Mouse (Mus musculus): ENCODE results near the gene Gm281. TPM values are rescaled to one million over a fixed set of nuclear protein-coding genes. Genes with fewer than 3 reads are reported as not detected.
"Not testable (repeated sequence)": the region's sequence is repeated elsewhere in the genome, so short reads cannot be mapped to it uniquely, and the experiment has no call there.

Gene Gm281
- polyA plus RNA-seq (2012; ENCODE audit: insufficient read depth, insufficient read length, missing spikeins) = not detected in 2 replicates

- no peak within 1 kb of the TSS for H3K27ac ChIP-seq (ENCODE audit: insufficient read depth, low read depth, low read length)
- no peak for TF ChIP-seq CTCF (IDR thresholded peaks at IDR 0.05; ENCODE audit: low read depth, low read length)
- TF ChIP-seq POLR2A (IDR thresholded peaks at IDR 0.05; ENCODE audit: borderline replicate concordance, low read depth, low read length) = no peak
- no peak within 1 kb of the TSS for H3K4me3 ChIP-seq (ENCODE audit: insufficient read depth, low read length)
- no peaks in the 10 kb centered on the region for H3K4me1 ChIP-seq (ENCODE audit: control insufficient read depth, insufficient read depth, low read length)
Measured at GRCm38 (mm10) chr14:13914387-13915082, at the start of gene Gm281. TSS of gene Gm281 (minus strand) at chr14:13914478.

GRCm38 (mm10) chr14:13963527-13963926 lies 49.2 kb upstream of the Gm281 start:
- TF ChIP-seq CTCF (IDR thresholded peaks at IDR 0.05; ENCODE audit: low read depth, low read length) (no peak), POLR2A (IDR thresholded peaks at IDR 0.05; ENCODE audit: borderline replicate concordance, low read depth, low read length) (no peak)
- H3K27ac ChIP-seq (ENCODE audit: insufficient read depth, low read depth, low read length) = no peak overlapping the region
- no peak overlapping the region for H3K4me3 ChIP-seq (ENCODE audit: insufficient read depth, low read length)
- peaks cover 17% of the 10 kb centered on the region for H3K4me1 ChIP-seq (ENCODE audit: control insufficient read depth, insufficient read depth, low read length)

DNA sequence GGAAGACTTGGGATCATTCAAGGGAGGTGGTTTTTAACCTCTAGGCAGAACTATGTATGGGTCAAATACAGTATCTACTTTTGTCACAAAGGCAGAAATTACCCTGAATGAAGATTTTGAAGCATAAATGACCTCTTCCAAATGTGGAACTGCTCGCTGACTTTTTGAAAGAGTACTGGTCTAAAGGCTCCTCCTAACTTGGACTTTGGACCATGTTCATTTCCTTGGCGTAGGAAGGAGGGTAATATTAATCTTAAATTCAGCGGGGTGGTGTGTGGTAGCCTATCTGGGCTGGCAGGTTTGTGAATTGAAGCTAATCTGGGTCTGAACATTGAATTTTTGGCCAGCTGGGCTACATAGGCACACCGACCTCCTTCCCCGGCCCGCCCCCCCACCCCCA lies 48.2 kb upstream of the Gm281 start:
- Histone ChIP-seq H3K4me1 (ENCODE audit: control insufficient read depth, insufficient read depth, low read length) (peaks cover 21% of the 10 kb centered on the region), H3K4me3 (ENCODE audit: insufficient read depth, low read length) (no peak overlapping the region), H3K27ac (ENCODE audit: insufficient read depth, low read depth, low read length) (no peak overlapping the region)
- no peak for TF ChIP-seq POLR2A (IDR thresholded peaks at IDR 0.05; ENCODE audit: borderline replicate concordance, low read depth, low read length)
- no peak for TF ChIP-seq CTCF (IDR thresholded peaks at IDR 0.05; ENCODE audit: low read depth, low read length)

- H3K27ac ChIP-seq (ENCODE audit: insufficient read depth, low read depth, low read length) = peak within 1 kb of the TSS; percentile 13
- TF ChIP-seq CTCF (IDR thresholded peaks at IDR 0.05; ENCODE audit: low read depth, low read length) (no peak), POLR2A (IDR thresholded peaks at IDR 0.05; ENCODE audit: borderline replicate concordance, low read depth, low read length) (no peak)
- peak within 1 kb of the TSS; percentile 89 for H3K4me3 ChIP-seq (ENCODE audit: insufficient read depth, low read length)
- peaks cover 21% of the 10 kb centered on the region for H3K4me1 ChIP-seq (ENCODE audit: control insufficient read depth, insufficient read depth, low read length)
Measured at GRCm38 (mm10) chr14:13961401-13962112, 47.3 kb upstream of the Gm281 start, which contains the start of the genes Atxn7 and Thoc7. TSS of gene Atxn7 (plus strand) at chr14:13961440. TSS of gene Thoc7 (minus strand) at chr14:13961852.

DNA sequence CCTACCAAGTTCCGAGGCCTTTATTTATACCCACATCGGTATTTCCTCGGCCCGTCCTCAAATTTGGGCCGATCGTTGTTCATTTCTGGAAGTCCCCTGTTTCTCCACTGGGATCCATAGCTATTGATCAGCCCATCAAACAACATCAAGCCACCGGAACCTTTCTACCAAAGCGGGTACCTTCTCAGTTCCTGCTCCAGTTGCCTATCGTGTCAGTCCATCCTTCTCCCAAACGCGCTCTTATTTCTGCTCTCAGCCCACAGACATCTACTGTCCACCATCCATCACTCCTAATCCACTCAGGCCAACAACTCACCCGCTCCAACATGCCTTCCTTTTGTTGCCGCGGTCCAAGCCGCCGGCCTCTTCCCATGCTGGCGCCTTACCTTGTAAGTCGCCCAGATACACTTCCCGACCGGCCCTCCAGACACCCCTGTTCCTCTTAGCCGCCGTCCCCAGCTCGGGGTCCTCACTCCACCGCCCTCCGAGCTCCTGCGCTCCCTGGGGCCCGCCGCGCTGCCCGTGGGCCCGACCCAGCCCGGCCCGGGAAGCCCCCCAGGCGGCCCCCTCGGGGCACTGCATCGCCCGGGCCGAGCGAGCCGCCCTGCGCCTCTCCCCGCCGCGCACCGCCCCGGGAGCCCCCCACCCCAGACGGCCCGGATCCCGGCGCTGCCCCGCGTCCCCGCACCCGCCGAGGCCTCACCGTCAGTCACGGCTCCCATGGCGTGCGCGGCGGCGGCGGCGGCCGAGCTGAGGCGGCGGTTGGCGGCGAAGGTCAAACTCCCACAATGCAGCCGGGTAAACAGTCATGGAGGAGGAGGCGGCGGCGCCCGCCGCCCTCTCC lies 46.4 kb upstream of the Gm281 start:
- TF ChIP-seq CTCF (IDR thresholded peaks at IDR 0.05; ENCODE audit: low read depth, low read length) = no peak
- no peak for TF ChIP-seq POLR2A (IDR thresholded peaks at IDR 0.05; ENCODE audit: borderline replicate concordance, low read depth, low read length)
- H3K27ac ChIP-seq (ENCODE audit: insufficient read depth, low read depth, low read length) = no peak overlapping the region
- H3K4me1 ChIP-seq (ENCODE audit: control insufficient read depth, insufficient read depth, low read length) = peaks cover 16% of the 10 kb centered on the region
- peak overlapping the region; percentile 89 for H3K4me3 ChIP-seq (ENCODE audit: insufficient read depth, low read length)

GRCm38 (mm10) chr14:13960079-13960478 lies 45.8 kb upstream of the Gm281 start:
- Histone ChIP-seq H3K27ac (ENCODE audit: insufficient read depth, low read depth, low read length) (no peak overlapping the region), H3K4me3 (ENCODE audit: insufficient read depth, low read length) (peak overlapping the region; percentile 89)
- no peak for TF ChIP-seq CTCF (IDR thresholded peaks at IDR 0.05; ENCODE audit: low read depth, low read length)
- TF ChIP-seq POLR2A (IDR thresholded peaks at IDR 0.05; ENCODE audit: borderline replicate concordance, low read depth, low read length) = no peak

DNA sequence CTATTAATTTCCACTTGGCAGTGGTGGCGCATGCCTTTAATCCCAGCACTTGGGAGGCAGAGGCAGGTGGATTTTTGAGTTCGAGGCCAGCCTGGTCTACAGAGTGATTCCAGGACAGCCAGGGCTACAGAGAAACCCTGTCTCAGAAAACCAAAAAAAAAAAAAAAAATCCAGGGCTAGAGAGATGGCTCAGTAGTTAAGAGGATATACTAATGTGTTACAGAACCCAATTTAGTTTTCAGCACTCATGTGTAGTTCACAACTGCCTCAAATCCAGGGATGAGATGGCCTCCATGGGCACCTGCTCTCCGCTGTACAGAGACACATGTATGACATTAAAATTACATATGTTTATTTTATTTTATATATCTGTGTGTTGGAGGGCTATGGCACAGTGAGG lies 37.9 kb upstream of the Gm281 start:
- not testable (repeated sequence) for H3K4me3 ChIP-seq (ENCODE audit: insufficient read depth, low read length); H3K27ac ChIP-seq (ENCODE audit: insufficient read depth, low read depth, low read length); H3K4me1 ChIP-seq (ENCODE audit: control insufficient read depth, insufficient read depth, low read length)

More at GRCm38 (mm10) chr14:13960079-13960478, 45.8 kb upstream of the Gm281 start:
- H3K4me1 ChIP-seq (ENCODE audit: control insufficient read depth, insufficient read depth, low read length) = peaks cover 16% of the 10 kb centered on the region

GRCm38 (mm10) chr14:13950401-13950800 lies 36.1 kb upstream of the Gm281 start:
- Histone ChIP-seq H3K4me3 (ENCODE audit: insufficient read depth, low read length) (no peak overlapping the region), H3K27ac (ENCODE audit: insufficient read depth, low read depth, low read length) (no peak overlapping the region), H3K4me1 (ENCODE audit: control insufficient read depth, insufficient read depth, low read length) (no peaks in the 10 kb centered on the region)
- TF ChIP-seq POLR2A (IDR thresholded peaks at IDR 0.05; ENCODE audit: borderline replicate concordance, low read depth, low read length) (no peak), CTCF (IDR thresholded peaks at IDR 0.05; ENCODE audit: low read depth, low read length) (peak; percentile 43; the same call in 1 of the 2 replicates)

DNA sequence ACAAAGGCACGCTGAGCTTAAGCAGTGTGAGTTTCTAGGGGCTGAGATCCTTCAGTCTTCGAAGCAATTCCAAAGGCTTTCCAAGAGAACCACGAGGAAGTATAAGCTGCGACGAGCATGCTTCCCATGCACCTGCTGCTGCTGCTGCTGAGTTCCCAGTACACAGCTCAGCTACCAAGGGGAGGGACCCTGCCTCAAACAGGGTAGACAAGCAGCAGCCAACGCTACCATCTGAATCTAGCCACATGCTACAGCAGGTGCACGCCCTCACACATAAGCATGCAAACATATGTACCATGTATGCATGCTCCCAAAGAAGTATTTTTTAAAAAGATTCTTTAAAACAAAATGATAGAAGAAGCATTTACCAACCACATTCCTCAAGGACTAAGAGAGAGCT lies 34.1 kb upstream of the Gm281 start:
- no peak overlapping the region for H3K27ac ChIP-seq (ENCODE audit: insufficient read depth, low read depth, low read length)
- no peak overlapping the region for H3K4me3 ChIP-seq (ENCODE audit: insufficient read depth, low read length)
- TF ChIP-seq POLR2A (IDR thresholded peaks at IDR 0.05; ENCODE audit: borderline replicate concordance, low read depth, low read length) (no peak), CTCF (IDR thresholded peaks at IDR 0.05; ENCODE audit: low read depth, low read length) (no peak)
- no peaks in the 10 kb centered on the region for H3K4me1 ChIP-seq (ENCODE audit: control insufficient read depth, insufficient read depth, low read length)

Measured in bone marrow macrophage, adult 2 months (primary cell).